Mouse (Mus musculus) heart, embryonic 15.5 days (tissue): ENCODE results near the gene Tesk2. TPM values are rescaled to one million over a fixed set of nuclear protein-coding genes. Genes with fewer than 3 reads are reported as not detected.

Source experiments
- ATAC-seq: fragments of 200-750 bp; cut with Nextera tagmentation; replicated peaks from 2 replicates; pipeline ENCODE4 v1.8.0; 2017; ENCODE audit warnings: low read depth, moderate TSS enrichment; ENCODE audit not compliant: insufficient number of reproducible peaks, insufficient read depth, low FRiP score
- H3K27ac ChIP-seq: fragments of 300-500 bp; sonication (generic); 2 replicates; pipeline ENCODE4 v1.5.1; 2015; ENCODE audit warnings: mild to moderate bottlenecking, inconsistent platforms
- H3K27me3 ChIP-seq: fragments of 300-500 bp; sonication (generic); 2 replicates; pipeline ENCODE4 v1.6.1; 2015; ENCODE audit warnings: inconsistent platforms
- H3K36me3 ChIP-seq: fragments of 300-500 bp; sonication (generic); 2 replicates; pipeline ENCODE4 v1.6.1; 2015; ENCODE audit warnings: mild to moderate bottlenecking, inconsistent platforms
- H3K4me1 ChIP-seq: fragments of 300-500 bp; sonication (generic); replicated peaks from 2 replicates; pipeline ENCODE4 v1.6.1; 2015; ENCODE audit warnings: inconsistent platforms
- H3K4me2 ChIP-seq: fragments of 300-500 bp; sonication (generic); 2 replicates; pipeline ENCODE4 v1.6.1; 2015; ENCODE audit warnings: inconsistent platforms, mild to moderate bottlenecking, moderate library complexity
- H3K4me3 ChIP-seq: fragments of 300-500 bp; sonication (generic); 2 replicates; pipeline ENCODE4 v1.5.1; 2015; ENCODE audit warnings: mild to moderate bottlenecking, inconsistent platforms
- H3K9ac ChIP-seq: fragments of 300-500 bp; sonication (generic); 2 replicates; pipeline ENCODE4 v1.6.1; 2015; ENCODE audit warnings: mild to moderate bottlenecking, inconsistent platforms
- H3K9me3 ChIP-seq: fragments of 300-500 bp; sonication (generic); replicated peaks from 2 replicates; pipeline ENCODE4 v1.6.1; 2016; ENCODE audit warnings: inconsistent platforms
- WGBS: fragments of 180-500 bp; shearing (Covaris S2); methylation state at CpG from one replicate; pipeline ENCODE4 v1.1.7; 2015; ENCODE audit warnings: mixed read lengths; 5-methylcytosine and 5-hydroxymethylcytosine counted together
- polyA plus RNA-seq: library from polyadenylated mRNA; unstranded; fragments of >200 nt; fragmentation: Nextera tagmentation; extraction: Ambion mirVana; gene quantifications from 2 replicates; pipeline ENCODE4 v1.2.1, GENCODE M21; 2015

Tesk2 gene
- polyA plus RNA-seq, 1 experiment from 2014 or later: 3.0 TPM

- Histone ChIP-seq H3K27me3 (no peaks in the 10 kb centered on the region), H3K9me3 (no peaks in the 10 kb centered on the region), H3K4me3 (no peak overlapping the region), H3K27ac (no peak overlapping the region), H3K4me1 (no peaks in the 10 kb centered on the region), H3K36me3 (no peaks in the 10 kb centered on the region), H3K9ac (no peak overlapping the region), H3K4me2 (no peak overlapping the region)
- no peak for ATAC-seq
- 78% methylated on average over 5 of the region's 5 CpGs for WGBS
Observed at GRCm38 (mm10) chr4:116764001-116764400, 43.3 kb downstream of the Tesk2 start.

- H3K9ac ChIP-seq: no peak overlapping the region
- no peak overlapping the region for H3K4me3 ChIP-seq
- no peaks in the 10 kb centered on the region for H3K9me3 ChIP-seq
- H3K27ac ChIP-seq: no peak overlapping the region
- no peak overlapping the region for H3K4me2 ChIP-seq
- no peaks in the 10 kb centered on the region for H3K27me3 ChIP-seq
- 77% methylated on average over 5 of the region's 5 CpGs for WGBS
- no peak for ATAC-seq
- no peaks in the 10 kb centered on the region for H3K36me3 ChIP-seq
- H3K4me1 ChIP-seq: no peaks in the 10 kb centered on the region
Observed at GRCm38 (mm10) chr4:116768510-116768909, 47.8 kb downstream of the Tesk2 start.

GRCm38 (mm10) chr4:116769060-116769459 lies 48.3 kb downstream of the Tesk2 start:
- Histone ChIP-seq H3K4me2 (no peak overlapping the region), H3K9ac (no peak overlapping the region), H3K9me3 (no peaks in the 10 kb centered on the region), H3K4me3 (no peak overlapping the region), H3K27ac (no peak overlapping the region), H3K4me1 (no peaks in the 10 kb centered on the region), H3K27me3 (no peaks in the 10 kb centered on the region), H3K36me3 (no peaks in the 10 kb centered on the region)
- no peak for ATAC-seq

GRCm38 (mm10) chr4:116776391-116776790 lies 55.6 kb downstream of the Tesk2 start:
- Histone ChIP-seq H3K4me2 (no peak overlapping the region), H3K4me1 (no peaks in the 10 kb centered on the region), H3K9me3 (no peaks in the 10 kb centered on the region), H3K27me3 (no peaks in the 10 kb centered on the region), H3K27ac (no peak overlapping the region), H3K4me3 (no peak overlapping the region), H3K36me3 (no peaks in the 10 kb centered on the region), H3K9ac (no peak overlapping the region)
- 82% methylated on average over 5 of the region's 5 CpGs for WGBS
- ATAC-seq: no peak

- H3K4me2 ChIP-seq: no peak overlapping the region
Observed at GRCm38 (mm10) chr4:116777079-116777478, 56.3 kb downstream of the Tesk2 start.

GRCm38 (mm10) chr4:116780541-116780940 lies 59.8 kb downstream of the Tesk2 start:
- 69% methylated on average over 2 of the region's 2 CpGs for WGBS
- H3K27ac ChIP-seq: no peak overlapping the region
- no peak overlapping the region for H3K4me3 ChIP-seq
- H3K27me3 ChIP-seq: no peaks in the 10 kb centered on the region
- H3K9ac ChIP-seq: no peak overlapping the region
- no peak overlapping the region for H3K4me2 ChIP-seq
- no peaks in the 10 kb centered on the region for H3K9me3 ChIP-seq
- no peaks in the 10 kb centered on the region for H3K4me1 ChIP-seq
- no peak for ATAC-seq
- H3K36me3 ChIP-seq: no peaks in the 10 kb centered on the region

More at GRCm38 (mm10) chr4:116777079-116777478, 56.3 kb downstream of the Tesk2 start:
- 80% methylated on average over 3 of the region's 3 CpGs for WGBS
- no peak for ATAC-seq
- Histone ChIP-seq H3K4me3 (no peak overlapping the region), H3K36me3 (no peaks in the 10 kb centered on the region), H3K9ac (no peak overlapping the region), H3K27ac (no peak overlapping the region), H3K27me3 (no peaks in the 10 kb centered on the region), H3K4me1 (no peaks in the 10 kb centered on the region), H3K9me3 (no peaks in the 10 kb centered on the region)

- WGBS: 44% methylated on average over 2 of the region's 2 CpGs
- no peak for ATAC-seq
Observed at GRCm38 (mm10) chr4:116781366-116781765, 60.6 kb downstream of the Tesk2 start.

GRCm38 (mm10) chr4:116782171-116782570 lies 61.4 kb downstream of the Tesk2 start:
- Histone ChIP-seq H3K27ac (no peak overlapping the region), H3K4me2 (no peak overlapping the region), H3K4me3 (no peak overlapping the region), H3K9ac (no peak overlapping the region), H3K36me3 (no peaks in the 10 kb centered on the region), H3K9me3 (no peaks in the 10 kb centered on the region), H3K27me3 (no peaks in the 10 kb centered on the region), H3K4me1 (no peaks in the 10 kb centered on the region)
- WGBS: 32% methylated on average over 8 of the region's 8 CpGs
- no peak for ATAC-seq

More at GRCm38 (mm10) chr4:116781366-116781765, 60.6 kb downstream of the Tesk2 start:
- H3K36me3 ChIP-seq: no peaks in the 10 kb centered on the region
- H3K4me1 ChIP-seq: no peaks in the 10 kb centered on the region
- H3K9ac ChIP-seq: no peak overlapping the region
- no peaks in the 10 kb centered on the region for H3K27me3 ChIP-seq
- H3K4me3 ChIP-seq: no peak overlapping the region
- no peaks in the 10 kb centered on the region for H3K9me3 ChIP-seq
- H3K27ac ChIP-seq: no peak overlapping the region
- no peak overlapping the region for H3K4me2 ChIP-seq

- H3K4me1 ChIP-seq: no peaks in the 10 kb centered on the region
- H3K9me3 ChIP-seq: no peaks in the 10 kb centered on the region
- no peaks in the 10 kb centered on the region for H3K27me3 ChIP-seq
- no peak for ATAC-seq
- H3K27ac ChIP-seq: no peak overlapping the region
- H3K36me3 ChIP-seq: no peaks in the 10 kb centered on the region
- no peak overlapping the region for H3K9ac ChIP-seq
- 88% methylated on average over 1 of the region's 1 CpGs for WGBS
- no peak overlapping the region for H3K4me3 ChIP-seq
- no peak overlapping the region for H3K4me2 ChIP-seq
Observed at GRCm38 (mm10) chr4:116786587-116786986, 65.8 kb downstream of the Tesk2 start.

- ATAC-seq: no peak
- Histone ChIP-seq H3K27ac (no peak overlapping the region), H3K4me2 (no peak overlapping the region), H3K4me1 (no peaks in the 10 kb centered on the region), H3K9me3 (no peaks in the 10 kb centered on the region), H3K27me3 (no peaks in the 10 kb centered on the region), H3K4me3 (no peak overlapping the region), H3K36me3 (no peaks in the 10 kb centered on the region), H3K9ac (no peak overlapping the region)
- WGBS: 38% methylated on average over 7 of the region's 7 CpGs
Observed at GRCm38 (mm10) chr4:116787985-116788760, 67.4 kb downstream of the Tesk2 start.

- Histone ChIP-seq H3K4me1 (no peaks in the 10 kb centered on the region), H3K4me3 (no peak overlapping the region), H3K9ac (no peak overlapping the region), H3K9me3 (no peaks in the 10 kb centered on the region), H3K36me3 (no peaks in the 10 kb centered on the region), H3K27me3 (no peaks in the 10 kb centered on the region), H3K4me2 (no peak overlapping the region), H3K27ac (no peak overlapping the region)
- 10% methylated on average over 3 of the region's 3 CpGs for WGBS
- ATAC-seq: no peak
Observed at GRCm38 (mm10) chr4:116788956-116789355, 68.2 kb downstream of the Tesk2 start.

- ATAC-seq: no peak
- no peak overlapping the region for H3K4me2 ChIP-seq
- WGBS: 89% methylated on average over 8 of the region's 8 CpGs
Observed at GRCm38 (mm10) chr4:116792453-116792852, 71.7 kb downstream of the Tesk2 start.

More at GRCm38 (mm10) chr4:116792453-116792852, 71.7 kb downstream of the Tesk2 start:
- Histone ChIP-seq H3K36me3 (no peaks in the 10 kb centered on the region), H3K4me1 (peaks cover 9% of the 10 kb centered on the region), H3K9ac (no peak overlapping the region), H3K4me3 (no peak overlapping the region), H3K27me3 (no peaks in the 10 kb centered on the region), H3K9me3 (no peaks in the 10 kb centered on the region), H3K27ac (no peak overlapping the region)
